Mouse (Mus musculus): ENCODE measurements at regions not wholly inside any gene's neighbourhood (a gene's known extent, or its start where the extent isn't known, plus 50 kb on each side); places are given as distances from the start of the nearest gene placed in this dataset.
A peak's percentile ranks its signal among the peaks of the same experiment; 100 is the strongest.

- DNase-seq (ENCODE audit: low spot score in 2 of 2), result no peak
Measured at GRCm38 (mm10) chr13:46116576-46116975, 151.8 kb upstream of the Atxn1 start.

GRCm38 (mm10) chr13:46104971-46105370 lies 140.2 kb upstream of the Atxn1 start:
- no peak for DNase-seq (ENCODE audit: low spot score in 2 of 2)

GRCm38 (mm10) chr13:46098621-46099020 lies 133.8 kb upstream of the Atxn1 start:
- DNase-seq (ENCODE audit: low spot score in 2 of 2), result no peak

GRCm38 (mm10) chr13:46098131-46098530 lies 133.3 kb upstream of the Atxn1 start:
- DNase-seq (ENCODE audit: low spot score in 2 of 2), result peak in 1 of 2 experiments; percentile 22

GRCm38 (mm10) chr13:46096968-46097367 lies 132.2 kb upstream of the Atxn1 start:
- no peak for DNase-seq (ENCODE audit: low spot score in 2 of 2)

- DNase-seq (ENCODE audit: low spot score in 2 of 2), result no peak
Measured at GRCm38 (mm10) chr13:46096416-46096815, 131.6 kb upstream of the Atxn1 start.

- DNase-seq (ENCODE audit: low spot score in 2 of 2), result no peak
Measured at GRCm38 (mm10) chr13:46092787-46093186, 128.0 kb upstream of the Atxn1 start.

- DNase-seq (ENCODE audit: low spot score in 2 of 2), result no peak
Measured at GRCm38 (mm10) chr13:46091109-46091508, 126.3 kb upstream of the Atxn1 start.

- no peak for DNase-seq (ENCODE audit: low spot score in 2 of 2)
Measured at GRCm38 (mm10) chr13:46088237-46088636, 123.4 kb upstream of the Atxn1 start.

- DNase-seq (ENCODE audit: low spot score in 2 of 2), result no peak
Measured at GRCm38 (mm10) chr13:46087663-46088062, 122.9 kb upstream of the Atxn1 start.

GRCm38 (mm10) chr13:46076879-46077278 lies 112.1 kb upstream of the Atxn1 start:
- no peak for DNase-seq (ENCODE audit: low spot score in 2 of 2)

GRCm38 (mm10) chr13:46071670-46072069 lies 106.9 kb upstream of the Atxn1 start:
- no peak for DNase-seq (ENCODE audit: low spot score in 2 of 2)

- no peak for DNase-seq (ENCODE audit: low spot score in 2 of 2)
Measured at GRCm38 (mm10) chr13:46069571-46069970, 104.8 kb upstream of the Atxn1 start.

GRCm38 (mm10) chr13:46062758-46063157 lies 98.0 kb upstream of the Atxn1 start:
- DNase-seq (ENCODE audit: low spot score in 2 of 2), result no peak

GRCm38 (mm10) chr13:46059870-46060269 lies 95.1 kb upstream of the Atxn1 start:
- DNase-seq (ENCODE audit: low spot score in 2 of 2), result no peak

- DNase-seq (ENCODE audit: low spot score in 2 of 2), result no peak
Measured at GRCm38 (mm10) chr13:46058862-46059261, 94.1 kb upstream of the Atxn1 start.

GRCm38 (mm10) chr13:46058341-46058740 lies 93.5 kb upstream of the Atxn1 start:
- DNase-seq (ENCODE audit: low spot score in 2 of 2), result no peak

- no peak for DNase-seq (ENCODE audit: low spot score in 2 of 2)
Measured at GRCm38 (mm10) chr13:46055410-46055809, 90.6 kb upstream of the Atxn1 start.

GRCm38 (mm10) chr13:46043568-46043967 lies 78.8 kb upstream of the Atxn1 start:
- no peak for DNase-seq (ENCODE audit: low spot score in 2 of 2)

GRCm38 (mm10) chr13:46043016-46043415 lies 78.2 kb upstream of the Atxn1 start:
- no peak for DNase-seq (ENCODE audit: low spot score in 2 of 2)

GRCm38 (mm10) chr13:46042224-46042623 lies 77.4 kb upstream of the Atxn1 start:
- DNase-seq (ENCODE audit: low spot score in 2 of 2), result no peak

GRCm38 (mm10) chr13:46041475-46041874 lies 76.7 kb upstream of the Atxn1 start:
- no peak for DNase-seq (ENCODE audit: low spot score in 2 of 2)

GRCm38 (mm10) chr13:46040062-46040461 lies 75.3 kb upstream of the Atxn1 start:
- DNase-seq (ENCODE audit: low spot score in 2 of 2), result no peak

- DNase-seq (ENCODE audit: low spot score in 2 of 2), result no peak
Measured at GRCm38 (mm10) chr13:46038441-46039331, 73.9 kb upstream of the Atxn1 start.
